ENCODE assay signal across 9 mouse cellular contexts in genomic region chr11:68902367-68902766, GRCm38 (mm10). TPM values are rescaled to one million over a fixed set of nuclear protein-coding genes. Genes with fewer than 3 reads are reported as not detected.
DNase-seq lines count a peak whose midpoint lies in the region; ATAC-seq and TF ChIP-seq lines count a peak whose summit lies in the region.
"Had no signal": no experiment of that assay in that cellular context is flagged by ENCODE, and none has a peak within 500 bp of the region (broad histone marks: within the 10 kb centered on the region; RNA-seq: fewer than 3 reads in every experiment).

No protein-coding gene starts in this region.

- ATAC-seq in lung, embryonic 15.5 days (ENCODE audit: borderline replicate concordance, extremely low read depth, low FRiP score, low TSS enrichment), result no peak
- no peak for ATAC-seq in embryonic facial prominence, embryonic 15.5 days (ENCODE audit: insufficient number of reproducible peaks, low FRiP score, low TSS enrichment, low read depth)
- ATAC-seq in limb, embryonic 11.5 days (ENCODE audit: insufficient number of reproducible peaks, low FRiP score, low TSS enrichment, low read depth), result no peak

- peaks cover 43% of the 10 kb centered on the region for H3K36me3 ChIP-seq in lung, embryonic 15.5 days
- peaks cover 37% of the 10 kb centered on the region for H3K36me3 ChIP-seq in embryonic facial prominence, embryonic 15.5 days
- peaks cover 19% of the 10 kb centered on the region for H3K36me3 ChIP-seq in limb, embryonic 11.5 days (ENCODE audit: control insufficient read depth, insufficient read depth, low read length)

- H3K27me3 ChIP-seq in lung, embryonic 15.5 days, result peaks cover 5% of the 10 kb centered on the region; the same call in 1 of the 2 replicates
- 0 out of 2 replicates have a peak, but pooled peaks cover 3% of the 10 kb centered on the region for H3K27me3 ChIP-seq in embryonic facial prominence, embryonic 15.5 days
- no peaks in the 10 kb centered on the region for H3K27me3 ChIP-seq in limb, embryonic 11.5 days (ENCODE audit: control insufficient read depth, insufficient read depth, low read length)

- peak overlapping the region; percentile 95 for H3K4me3 ChIP-seq in lung, embryonic 15.5 days
- H3K4me3 ChIP-seq in embryonic facial prominence, embryonic 15.5 days (replicated peaks), result peak overlapping the region; percentile 94
- H3K4me3 ChIP-seq in limb, embryonic 11.5 days (ENCODE audit: low read depth, low read length), result peak overlapping the region; percentile 98
- H3K4me3 ChIP-seq in olfactory bulb, adult 2 months (ENCODE audit: insufficient read depth, low read depth, low read length), result peak overlapping the region; percentile 93

- no peak for TF ChIP-seq CTCF in olfactory bulb, adult 2 months (IDR thresholded peaks at IDR 0.05; ENCODE audit: insufficient read depth, low read depth, low read length)

- 2% methylated on average over 11 of the region's 11 CpGs for WGBS in lung, embryonic 15.5 days
- WGBS in embryonic facial prominence, embryonic 15.5 days, result 6% methylated on average over 11 of the region's 11 CpGs
- WGBS in limb, embryonic 11.5 days, result 2% methylated on average over 11 of the region's 11 CpGs
- WGBS in olfactory bulb, adult 2 months, result 5% methylated on average over 11 of the region's 11 CpGs

- H3K9me3 ChIP-seq in lung, embryonic 15.5 days, result no peaks in the 10 kb centered on the region
- no peaks in the 10 kb centered on the region for H3K9me3 ChIP-seq in embryonic facial prominence, embryonic 15.5 days (replicated peaks)
- H3K9me3 ChIP-seq in limb, embryonic 11.5 days (ENCODE audit: control insufficient read depth, low read length), result no peaks in the 10 kb centered on the region

- H3K27ac ChIP-seq in lung, embryonic 15.5 days, result peak overlapping the region; percentile 12; the same call in 1 of the 2 replicates
- H3K27ac ChIP-seq in embryonic facial prominence, embryonic 15.5 days (replicated peaks), result no peak overlapping the region
- H3K27ac ChIP-seq in limb, embryonic 11.5 days (replicated peaks; ENCODE audit: low read depth, low read length), result no peak overlapping the region
- H3K27ac ChIP-seq in olfactory bulb, adult 2 months (ENCODE audit: insufficient read depth, low read depth, low read length), result no peak overlapping the region

- DNase-seq in lung, adult 18-20 months, result no peak
- DNase-seq in limb, embryonic 11.5 days (ENCODE audit: low spot score), result no peak
- DNase-seq in layer of hippocampus, adult 9-11 months, result no peak
- DNase-seq in layer of hippocampus, postnatal 14 days (ENCODE audit: low spot score in 2 of 2), result no peak
- no peak for DNase-seq in thymus, postnatal 36 days

- no peak for TF ChIP-seq POLR2A in olfactory bulb, adult 2 months (IDR thresholded peaks at IDR 0.05; ENCODE audit: insufficient read depth, low read depth, low read length)

- peak overlapping the region; percentile 98 for H3K9ac ChIP-seq in lung, embryonic 15.5 days
- H3K9ac ChIP-seq in embryonic facial prominence, embryonic 15.5 days, result peak overlapping the region; percentile 99
- H3K9ac ChIP-seq in limb, embryonic 11.5 days (ENCODE audit: low read length), result peak overlapping the region; percentile 95

- peaks cover 21% of the 10 kb centered on the region for H3K4me1 ChIP-seq in lung, embryonic 15.5 days
- peaks cover 23% of the 10 kb centered on the region for H3K4me1 ChIP-seq in embryonic facial prominence, embryonic 15.5 days
- H3K4me1 ChIP-seq in limb, embryonic 11.5 days (ENCODE audit: control insufficient read depth, insufficient read depth, low read length), result peaks cover 4% of the 10 kb centered on the region
- peaks cover 5% of the 10 kb centered on the region for H3K4me1 ChIP-seq in olfactory bulb, adult 2 months (ENCODE audit: control insufficient read depth, insufficient read depth, low read length)

- peak overlapping the region; percentile 65 for H3K4me2 ChIP-seq in lung, embryonic 15.5 days
- peak overlapping the region; percentile 55 for H3K4me2 ChIP-seq in embryonic facial prominence, embryonic 15.5 days (replicated peaks)
- H3K4me2 ChIP-seq in limb, embryonic 11.5 days (ENCODE audit: low read depth, severe bottlenecking), result peak overlapping the region; percentile 70

RNA-seq across cellular contexts. Expression of gene Rpl26, which starts 1.0 kb away (rescaled TPM):
- 880 and 922 TPM in 2 replicates for polyA plus RNA-seq in lung, embryonic 15.5 days (2015; fragmentation: Nextera tagmentation; extraction: Ambion mirVana)
- polyA plus RNA-seq in embryonic facial prominence, embryonic 15.5 days (2015; fragmentation: Nextera tagmentation; extraction: Ambion mirVana), result 985 and 994 TPM in 2 replicates
- 1,145 and 1,149 TPM in 2 replicates for polyA plus RNA-seq in limb, embryonic 11.5 days (2014; fragmentation: Nextera tagmentation; extraction: Ambion mirVana)
- polyA plus RNA-seq in olfactory bulb, adult 2 months (2012; ENCODE audit: insufficient read depth, insufficient read length, low replicate concordance, missing spikeins), result 1,027 and 1,979 TPM in 2 replicates
- total RNA-seq in layer of hippocampus, postnatal 14 days (2021), result 100 to 1,000 TPM; 611 to 652 TPM

RNA-seq across cellular contexts. Expression of gene Rnf222, which starts 14.0 kb away (rescaled TPM):
- 0.16 TPM in 2 replicates for polyA plus RNA-seq in lung, embryonic 15.5 days (2015; fragmentation: Nextera tagmentation; extraction: Ambion mirVana)
- polyA plus RNA-seq in embryonic facial prominence, embryonic 15.5 days (2015; fragmentation: Nextera tagmentation; extraction: Ambion mirVana), result 3.4 and 3.5 TPM in 2 replicates
- polyA plus RNA-seq in limb, embryonic 11.5 days (2014; fragmentation: Nextera tagmentation; extraction: Ambion mirVana), result not detected in 2 replicates
- polyA plus RNA-seq in olfactory bulb, adult 2 months (2012; ENCODE audit: insufficient read depth, insufficient read length, low replicate concordance, missing spikeins), result not detected in 2 replicates
- total RNA-seq in layer of hippocampus, postnatal 14 days (2021), result not detected
- polyA plus RNA-seq: large intestine, adult 2 months had no signal

RNA-seq across cellular contexts. Expression of gene Odf4, which starts 24.5 kb away (rescaled TPM):
- not detected in 2 replicates for polyA plus RNA-seq in lung, embryonic 15.5 days (2015; fragmentation: Nextera tagmentation; extraction: Ambion mirVana)
- polyA plus RNA-seq in embryonic facial prominence, embryonic 15.5 days (2015; fragmentation: Nextera tagmentation; extraction: Ambion mirVana), result not detected in 2 replicates
- polyA plus RNA-seq in limb, embryonic 11.5 days (2014; fragmentation: Nextera tagmentation; extraction: Ambion mirVana), result not detected in 2 replicates
- polyA plus RNA-seq in olfactory bulb, adult 2 months (2012; ENCODE audit: insufficient read depth, insufficient read length, low replicate concordance, missing spikeins), result not detected in 2 replicates
- total RNA-seq in layer of hippocampus, postnatal 14 days (2021), result under 1 TPM; 0.33 to 0.41 TPM
- polyA plus RNA-seq: large intestine, adult 2 months had no signal

RNA-seq across cellular contexts. Expression of gene Ndel1, which starts 30.7 kb away (rescaled TPM):
- 72.8 and 77.1 TPM in 2 replicates for polyA plus RNA-seq in lung, embryonic 15.5 days (2015; fragmentation: Nextera tagmentation; extraction: Ambion mirVana)
- 110 and 117 TPM in 2 replicates for polyA plus RNA-seq in embryonic facial prominence, embryonic 15.5 days (2015; fragmentation: Nextera tagmentation; extraction: Ambion mirVana)
- 53.2 and 57.8 TPM in 2 replicates for polyA plus RNA-seq in limb, embryonic 11.5 days (2014; fragmentation: Nextera tagmentation; extraction: Ambion mirVana)
- polyA plus RNA-seq in olfactory bulb, adult 2 months (2012; ENCODE audit: insufficient read depth, insufficient read length, low replicate concordance, missing spikeins), result not detected in 2 replicates
- 10 to 100 TPM; 85.1 to 93.1 TPM for total RNA-seq in layer of hippocampus, postnatal 14 days (2021)

RNA-seq across cellular contexts. Expression of gene Arhgef15, which starts 54.9 kb away (rescaled TPM):
- polyA plus RNA-seq in lung, embryonic 15.5 days (2015; fragmentation: Nextera tagmentation; extraction: Ambion mirVana), result 21.2 and 24.4 TPM in 2 replicates
- 8.0 and 9.7 TPM in 2 replicates for polyA plus RNA-seq in embryonic facial prominence, embryonic 15.5 days (2015; fragmentation: Nextera tagmentation; extraction: Ambion mirVana)
- polyA plus RNA-seq in limb, embryonic 11.5 days (2014; fragmentation: Nextera tagmentation; extraction: Ambion mirVana), result 6.7 and 7.7 TPM in 2 replicates
- polyA plus RNA-seq in olfactory bulb, adult 2 months (2012; ENCODE audit: insufficient read depth, insufficient read length, low replicate concordance, missing spikeins), result not detected in 2 replicates
- 1 to 10 TPM; 7.6 to 9.7 TPM for total RNA-seq in layer of hippocampus, postnatal 14 days (2021)
